Mouse (Mus musculus): Measurements from ENCODE around the gene Clec4a3. TPM values are rescaled to one million over a fixed set of nuclear protein-coding genes. Genes with fewer than 3 reads are reported as not detected.
"Not testable (repeated sequence)": the region's sequence is repeated elsewhere in the genome, so short reads cannot be mapped to it uniquely, and the experiment has no call there.

The Clec4a3 gene
- polyA plus RNA-seq (2015; fragmentation: Nextera tagmentation; extraction: Ambion mirVana): 2.8 and 4.0 TPM in 2 replicates

- H3K4me1 ChIP-seq: no peaks in the 10 kb centered on the region
- H3K4me2 ChIP-seq: no peak within 1 kb of the TSS
- no peak within 1 kb of the TSS for H3K9ac ChIP-seq
- no peak within 1 kb of the TSS for H3K27ac ChIP-seq
- ATAC-seq (replicated peaks; ENCODE audit: low FRiP score): no peak
- no peaks in the 10 kb centered on the region for H3K27me3 ChIP-seq
- no peaks in the 10 kb centered on the region for H3K36me3 ChIP-seq
- H3K4me3 ChIP-seq (replicated peaks): no peak within 1 kb of the TSS
- no peaks in the 10 kb centered on the region for H3K9me3 ChIP-seq (replicated peaks)
- 85% methylated on average over 8 of the region's 8 CpGs for WGBS
Measured at GRCm38 (mm10) chr6:122952401-122952800, at the start of gene Clec4a3. TSS of gene Clec4a3 (plus strand) at chr6:122952515.

GRCm38 (mm10) chr6:122919922-122920321, 32.4 kb upstream of the Clec4a3 start:
- WGBS: 7% methylated on average over 4 of the region's 4 CpGs
- H3K9ac ChIP-seq: no peak overlapping the region
- no peak overlapping the region for H3K27ac ChIP-seq
- H3K4me3 ChIP-seq (replicated peaks): no peak overlapping the region
- H3K4me1 ChIP-seq: peaks cover 9% of the 10 kb centered on the region; the same call in 1 of the 2 replicates
- H3K4me2 ChIP-seq: no peak overlapping the region
- ATAC-seq (replicated peaks; ENCODE audit: low FRiP score): peak; percentile 43; the same call in 1 of the 2 replicates
- no peaks in the 10 kb centered on the region for H3K36me3 ChIP-seq
- H3K27me3 ChIP-seq: no peaks in the 10 kb centered on the region
- no peaks in the 10 kb centered on the region for H3K9me3 ChIP-seq (replicated peaks)

- 49% methylated on average over 4 of the region's 4 CpGs for WGBS
- H3K4me2 ChIP-seq: no peak within 1 kb of the TSS
Measured at GRCm38 (mm10) chr6:122921451-122921850, 30.9 kb upstream of the Clec4a3 start, which contains the start of gene Clec4a1. TSS of gene Clec4a1 (plus strand) at chr6:122921848.

GRCm38 (mm10) chr6:122934845-122935244, 17.5 kb upstream of the Clec4a3 start:
- H3K9ac ChIP-seq: no peak overlapping the region
- H3K4me2 ChIP-seq: no peak overlapping the region
- ATAC-seq (replicated peaks; ENCODE audit: low FRiP score): no peak
- H3K9me3 ChIP-seq (replicated peaks): no peaks in the 10 kb centered on the region
- H3K36me3 ChIP-seq: no peaks in the 10 kb centered on the region
- no peaks in the 10 kb centered on the region for H3K27me3 ChIP-seq
- WGBS: 92% methylated on average over 3 of the region's 3 CpGs
- no peaks in the 10 kb centered on the region for H3K4me1 ChIP-seq
- no peak overlapping the region for H3K4me3 ChIP-seq (replicated peaks)
- H3K27ac ChIP-seq: no peak overlapping the region

More at GRCm38 (mm10) chr6:122921451-122921850, 30.9 kb upstream of the Clec4a3 start, which contains the start of gene Clec4a1:
- Histone ChIP-seq H3K4me1 (peaks cover 9% of the 10 kb centered on the region; the same call in 1 of the 2 replicates), H3K36me3 (no peaks in the 10 kb centered on the region), H3K9ac (no peak within 1 kb of the TSS), H3K27me3 (no peaks in the 10 kb centered on the region), H3K4me3 (replicated peaks) (no peak within 1 kb of the TSS), H3K9me3 (replicated peaks) (no peaks in the 10 kb centered on the region), H3K27ac (no peak within 1 kb of the TSS)
- ATAC-seq (replicated peaks; ENCODE audit: low FRiP score): no peak

- ATAC-seq (replicated peaks; ENCODE audit: low FRiP score): no peak
- Histone ChIP-seq H3K27ac (no peak overlapping the region), H3K4me3 (replicated peaks) (no peak overlapping the region), H3K4me2 (no peak overlapping the region), H3K9ac (no peak overlapping the region), H3K9me3 (replicated peaks) (no peaks in the 10 kb centered on the region), H3K4me1 (no peaks in the 10 kb centered on the region), H3K27me3 (no peaks in the 10 kb centered on the region), H3K36me3 (no peaks in the 10 kb centered on the region)
- 77% methylated on average over 5 of the region's 5 CpGs for WGBS
Measured at GRCm38 (mm10) chr6:122939618-122940017, 12.7 kb upstream of the Clec4a3 start.

- WGBS: 83% methylated on average over 2 of the region's 2 CpGs
- Histone ChIP-seq H3K27ac (no peak overlapping the region), H3K36me3 (no peaks in the 10 kb centered on the region), H3K9me3 (replicated peaks) (no peaks in the 10 kb centered on the region), H3K4me2 (no peak overlapping the region), H3K4me1 (no peaks in the 10 kb centered on the region), H3K9ac (no peak overlapping the region), H3K4me3 (replicated peaks) (no peak overlapping the region), H3K27me3 (no peaks in the 10 kb centered on the region)
- no peak for ATAC-seq (replicated peaks; ENCODE audit: low FRiP score)
Measured at GRCm38 (mm10) chr6:122946760-122947159, 5.6 kb upstream of the Clec4a3 start.

GRCm38 (mm10) chr6:122964562-122964961, 12.2 kb downstream of the Clec4a3 start:
- Histone ChIP-seq H3K4me1 (no peaks in the 10 kb centered on the region), H3K27ac (no peak overlapping the region), H3K36me3 (no peaks in the 10 kb centered on the region), H3K9ac (no peak overlapping the region), H3K27me3 (no peaks in the 10 kb centered on the region), H3K4me3 (replicated peaks) (no peak overlapping the region), H3K9me3 (replicated peaks) (0 out of 2 replicates have a peak, but pooled peaks cover 4% of the 10 kb centered on the region), H3K4me2 (no peak overlapping the region)
- ATAC-seq (replicated peaks; ENCODE audit: low FRiP score): no peak
- WGBS: 76% methylated on average over 2 of the region's 2 CpGs

- Histone ChIP-seq H3K4me2 (no peak overlapping the region), H3K36me3 (no peaks in the 10 kb centered on the region), H3K4me1 (no peaks in the 10 kb centered on the region), H3K9me3 (replicated peaks) (no peaks in the 10 kb centered on the region), H3K27ac (no peak overlapping the region), H3K27me3 (no peaks in the 10 kb centered on the region), H3K9ac (no peak overlapping the region), H3K4me3 (replicated peaks) (no peak overlapping the region)
- ATAC-seq (replicated peaks; ENCODE audit: low FRiP score): no peak
- WGBS: 85% methylated on average over 2 of the region's 2 CpGs
Measured at GRCm38 (mm10) chr6:122969048-122969447, 16.7 kb downstream of the Clec4a3 start.

GRCm38 (mm10) chr6:122989876-122990437, 37.6 kb downstream of the Clec4a3 start, which contains the start of gene Clec4a4:
TSS of gene Clec4a4 (plus strand) at chr6:122990367.
- Histone ChIP-seq H3K4me3 (replicated peaks) (no peak within 1 kb of the TSS), H3K27me3 (no peaks in the 10 kb centered on the region), H3K4me1 (no peaks in the 10 kb centered on the region), H3K9ac (no peak within 1 kb of the TSS), H3K36me3 (no peaks in the 10 kb centered on the region), H3K9me3 (replicated peaks) (peaks cover 8% of the 10 kb centered on the region; the same call in 1 of the 2 replicates), H3K27ac (no peak within 1 kb of the TSS), H3K4me2 (no peak within 1 kb of the TSS)
- 89% methylated on average over 6 of the region's 6 CpGs for WGBS
- no peak for ATAC-seq (replicated peaks; ENCODE audit: low FRiP score)

- not testable (repeated sequence) for H3K27ac ChIP-seq; H3K9ac ChIP-seq; H3K27me3 ChIP-seq; H3K4me1 ChIP-seq; H3K9me3 ChIP-seq (replicated peaks); H3K4me2 ChIP-seq; ATAC-seq (replicated peaks; ENCODE audit: low FRiP score); H3K4me3 ChIP-seq (replicated peaks); H3K36me3 ChIP-seq
- 74% methylated on average over 2 of the region's 2 CpGs for WGBS
Measured at GRCm38 (mm10) chr6:123004696-123005095, 52.4 kb downstream of the Clec4a3 start.

- no peaks in the 10 kb centered on the region for H3K36me3 ChIP-seq
- 77% methylated on average over 1 of the region's 1 CpGs for WGBS
- no peak for ATAC-seq (replicated peaks; ENCODE audit: low FRiP score)
- H3K4me1 ChIP-seq: no peaks in the 10 kb centered on the region
- no peak overlapping the region for H3K4me2 ChIP-seq
- no peaks in the 10 kb centered on the region for H3K27me3 ChIP-seq
- H3K9me3 ChIP-seq (replicated peaks): no peaks in the 10 kb centered on the region
- H3K27ac ChIP-seq: no peak overlapping the region
- no peak overlapping the region for H3K4me3 ChIP-seq (replicated peaks)
- no peak overlapping the region for H3K9ac ChIP-seq
Measured at GRCm38 (mm10) chr6:123005591-123005990, 53.3 kb downstream of the Clec4a3 start.

Data from kidney, embryonic 15.5 days (tissue).